Mouse (Mus musculus) heart, postnatal 14 days (tissue): ENCODE measurements around the gene Ckap4. TPM values are rescaled to one million over a fixed set of nuclear protein-coding genes. Genes with fewer than 3 reads are reported as not detected.
A peak's percentile ranks its signal among the peaks of the same experiment; 100 is the strongest.

Experiments used
- DNase-seq, 2 experiments: peaks; one replicate each; pipeline ENCODE4 v3.0.0; 2021 to 2022
- intact Hi-C: fragments of 180-260 bp; cut with DNase I; formaldehyde crosslinking; loops from one replicate; pipeline ENCODE4 v1.15.1; 2025
- long read RNA-seq, 2 experiments: library from polyadenylated mRNA; stranded (forward); transcript quantifications; one replicate each; pipeline ENCODE4 v2.0.0; 2021
- total RNA-seq, 2 experiments: library from RNA; stranded (reverse); gene quantifications; 2 replicates each; pipeline ENCODE4 v1.2.3; 2021

The Ckap4 gene
- total RNA-seq, result 10 to 100 TPM; 34.1 to 44.0 TPM
- long read RNA-seq, experiment 1, transcript Ckap4-201 (2 exons, 3,089 nt), result major isoform, 65 of 80 reads
- long read RNA-seq, experiment 1, partial matches to known transcripts, result 0 of 80 reads
- long read RNA-seq, experiment 1, other reads (novel, unspliced or antisense), result 15 of 80 reads
- long read RNA-seq, experiment 2, transcript Ckap4-201 (2 exons, 3,089 nt), result major isoform, 58 of 67 reads
- long read RNA-seq, experiment 2, partial matches to known transcripts, result 0 of 67 reads
- long read RNA-seq, experiment 2, other reads (novel, unspliced or antisense), result 9 of 67 reads

GRCm38 (mm10) chr10:84533912-84534671, at the start of gene Ckap4:
Gene Ckap4 (minus strand): TSS chr10:84534062.
- peak; percentile 84 to 89 for DNase-seq
- intact Hi-C loops, result loop anchor here (5.0 kb wide), 2 partner anchors 43 to 88 kb away; partner anchors contain the start of genes Polr3b and Tcp11l2

DNA sequence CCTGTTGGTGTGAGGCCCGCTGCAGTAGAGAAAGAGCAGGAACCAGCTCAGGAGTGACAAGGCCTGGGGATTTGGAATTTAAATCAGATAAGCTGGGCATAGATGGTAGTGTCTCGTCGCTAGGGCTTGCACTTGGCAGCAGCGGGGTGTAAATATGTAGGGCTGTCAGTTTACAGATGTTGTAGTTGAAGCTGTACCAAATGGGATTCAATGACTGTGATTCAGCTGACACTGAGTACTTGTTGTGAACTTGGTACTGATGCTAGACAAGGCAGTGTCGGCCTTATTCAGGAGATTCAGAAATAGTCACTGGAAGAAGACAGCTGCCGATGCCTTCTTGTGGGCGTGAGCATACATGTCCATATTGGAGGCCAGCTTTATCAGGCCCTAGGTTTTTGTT, 48.4 kb upstream of the Ckap4 start:
- DNase-seq, result no peak
- intact Hi-C loops, result no loop called here

- intact Hi-C loops, result no loop called here
- peak in 1 of 2 experiments; percentile 56 for DNase-seq
These were observed 47.3 kb upstream of the Ckap4 start for GRCm38 (mm10) chr10:84581191-84581590.

DNA sequence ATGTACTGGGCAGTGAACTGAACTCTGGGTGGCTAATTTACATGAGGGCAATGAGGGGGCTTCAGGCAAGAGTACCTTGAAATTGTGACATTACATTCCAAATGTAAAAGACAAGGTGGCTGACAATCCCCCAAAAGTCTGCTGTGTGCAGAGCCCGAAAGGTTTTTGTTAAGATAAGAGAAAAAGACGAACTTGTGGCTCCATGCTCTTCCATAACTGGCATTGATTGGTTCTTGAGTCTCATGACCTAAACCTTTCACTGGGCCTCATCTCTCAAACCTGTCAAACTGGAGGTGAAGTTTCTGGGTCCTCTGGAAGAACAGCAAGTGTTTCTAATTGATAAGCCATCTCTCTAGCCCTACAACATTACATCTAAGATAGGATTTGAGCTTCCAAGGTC, 45.7 kb upstream of the Ckap4 start:
- intact Hi-C loops, result loop anchor here (2.0 to 5.0 kb wide), 2 partner anchors 15 to 47 kb away; partner anchors contain the start of gene Ckap4
- DNase-seq, result no peak

- intact Hi-C loops, result loop anchor here (2.0 to 5.0 kb wide), 2 partner anchors 16 to 46 kb away; partner anchors contain the start of gene Ckap4
These were observed 44.9 kb upstream of the Ckap4 start for GRCm38 (mm10) chr10:84578738-84579137.

DNA sequence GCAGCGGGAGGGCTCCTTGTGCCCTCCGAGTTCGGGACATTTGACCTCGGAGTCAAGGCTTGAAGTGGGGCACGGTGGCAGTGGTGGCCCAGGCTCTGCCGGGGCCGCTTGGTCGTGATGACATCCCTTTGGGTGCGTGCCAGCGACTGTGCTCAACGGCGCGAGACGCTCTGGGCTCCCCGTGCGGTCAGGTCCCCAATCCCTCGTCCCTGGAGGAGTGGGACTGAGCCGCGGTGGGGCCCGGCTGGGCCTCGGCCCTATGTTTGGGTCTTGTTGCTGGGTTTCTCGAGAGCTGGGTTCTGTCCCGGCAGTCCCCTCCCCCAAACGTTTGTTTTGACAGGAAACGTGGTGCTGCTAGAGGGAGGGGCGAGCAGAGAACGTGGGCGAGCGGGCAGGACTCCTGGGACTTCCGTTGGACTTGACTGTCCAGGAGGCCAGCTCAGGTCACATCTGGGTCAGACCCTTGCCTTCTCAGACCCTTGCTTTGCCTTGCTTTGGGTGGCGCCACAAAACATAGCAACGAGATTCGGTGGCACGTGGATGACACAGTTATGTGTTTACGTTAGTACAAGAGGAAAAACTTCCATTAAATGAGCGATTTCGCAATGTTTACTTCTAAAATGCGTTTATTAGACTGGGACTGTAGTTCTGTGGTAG, 43.3 kb upstream of the Ckap4 start:
- peak; percentile 81 to 87 for DNase-seq

More at GRCm38 (mm10) chr10:84578738-84579137, 44.9 kb upstream of the Ckap4 start:
- no peak for DNase-seq

GRCm38 (mm10) chr10:84576395-84577070, 42.7 kb upstream of the Ckap4 start, which contains the start of gene Tcp11l2:
Gene Tcp11l2 (plus strand): TSS chr10:84576626.
- DNase-seq, result peak; percentile 93 to 94
- intact Hi-C loops, result loop anchor here (5.0 kb wide), 1 partner anchor 44 kb away; the partner anchor contains the start of gene Ckap4

More for the DNA sequence above, 43.3 kb upstream of the Ckap4 start:
- intact Hi-C loops, result loop anchor here (5.0 kb wide), 1 partner anchor 45 kb away; the partner anchor contains the start of gene Ckap4

- intact Hi-C loops, result loop anchor here (5.0 kb wide), 1 partner anchor 44 kb away; the partner anchor contains the start of gene Ckap4
- no peak for DNase-seq
These were observed 42.1 kb upstream of the Ckap4 start for GRCm38 (mm10) chr10:84576029-84576394.

DNA sequence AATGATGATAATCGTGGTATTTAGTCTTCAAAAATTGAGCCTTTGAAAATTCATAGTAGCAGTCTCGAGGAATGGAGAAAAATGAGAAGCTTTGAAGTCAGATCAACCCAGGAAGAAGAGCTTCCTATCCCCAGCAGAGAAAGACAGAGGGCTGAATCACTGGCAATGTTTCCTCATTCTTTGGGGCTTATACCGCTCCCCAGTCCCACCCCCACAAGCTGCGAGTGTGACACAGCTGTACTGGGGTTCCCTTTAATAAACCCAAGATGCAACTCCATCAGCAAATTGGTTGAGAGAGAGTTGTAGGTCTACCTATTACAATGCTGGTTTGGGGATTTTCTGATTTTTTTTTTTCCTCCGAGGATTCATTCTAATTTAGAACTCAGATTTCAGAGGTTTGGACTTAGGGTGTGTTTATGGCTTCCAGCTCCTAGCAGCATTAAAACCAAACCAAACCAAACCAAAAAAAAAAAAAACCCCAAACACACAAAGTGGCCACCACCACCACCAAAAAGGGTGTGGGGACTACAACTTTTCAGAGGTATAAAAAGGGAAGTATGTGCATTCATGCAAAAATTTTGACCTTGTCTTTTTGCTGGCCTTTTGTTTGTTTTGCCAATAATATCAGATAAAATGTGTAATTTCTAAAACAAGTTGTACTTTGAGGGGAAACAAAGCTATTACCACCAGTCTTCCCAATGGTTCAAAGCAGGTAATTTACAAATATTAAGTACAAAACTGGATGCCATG, 40.0 kb upstream of the Ckap4 start:
- no peak for DNase-seq
- intact Hi-C loops, result no loop called here

DNA sequence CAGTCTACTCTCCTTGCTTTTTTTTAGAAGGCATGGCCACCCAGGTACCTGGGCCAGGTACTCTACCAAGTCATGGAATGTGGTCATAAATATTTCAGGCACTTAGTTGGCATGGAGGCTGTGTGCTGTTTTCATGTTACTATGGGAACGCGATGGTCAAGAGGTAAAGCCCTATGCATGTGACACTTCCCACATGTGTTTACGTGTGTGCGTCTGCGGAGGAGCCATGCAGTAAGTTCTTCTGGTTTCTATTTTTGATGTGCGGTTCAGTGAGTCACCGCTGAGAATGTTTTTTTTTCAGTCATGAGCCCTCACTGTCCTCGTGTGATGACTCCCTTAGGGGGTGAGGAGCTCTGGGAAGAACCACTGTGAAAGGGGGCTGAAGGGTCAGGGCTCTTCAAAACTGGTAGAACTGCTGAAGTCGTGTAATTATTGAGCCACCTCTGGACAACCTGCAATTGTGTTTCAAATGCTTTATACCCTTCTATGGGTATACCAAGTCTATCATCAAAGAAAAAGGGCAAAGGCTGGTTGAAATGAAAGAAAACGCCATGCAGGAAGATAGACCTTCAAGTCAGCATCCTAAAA, 37.3 kb upstream of the Ckap4 start:
- intact Hi-C loops, result no loop called here
- DNase-seq, result no peak

DNA sequence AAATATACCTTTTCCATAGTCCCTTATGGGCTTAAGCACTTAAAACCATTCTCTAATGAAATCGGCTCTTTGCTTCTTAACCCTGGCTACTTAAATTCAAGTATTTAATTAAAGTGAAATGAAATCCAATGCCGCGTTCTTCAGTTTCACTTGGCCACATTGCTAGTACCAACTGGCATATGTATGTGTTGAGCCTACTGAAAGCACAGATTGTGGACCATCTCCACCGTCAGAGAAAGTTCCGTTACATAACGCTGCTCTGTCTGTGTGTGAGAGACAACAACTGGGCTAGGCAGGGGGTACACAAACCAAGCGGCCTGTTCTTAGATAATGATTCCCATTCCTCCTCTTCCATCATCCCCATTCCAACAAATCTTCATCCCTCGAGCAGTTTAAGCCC, 30.6 kb upstream of the Ckap4 start:
- intact Hi-C loops, result no loop called here
- DNase-seq, result no peak

GRCm38 (mm10) chr10:84562567-84563554, 29.0 kb upstream of the Ckap4 start:
- intact Hi-C loops, result no loop called here
- DNase-seq, result peak in 1 of 2 experiments; percentile 28

- no peak for DNase-seq
- intact Hi-C loops, result no loop called here
These were observed 28.3 kb upstream of the Ckap4 start for GRCm38 (mm10) chr10:84562121-84562520.

- no peak for DNase-seq
- intact Hi-C loops, result loop anchor here (5.0 kb wide), 1 partner anchor 43 kb away; no protein-coding TSS in a partner anchor
These were observed 26.1 kb upstream of the Ckap4 start for GRCm38 (mm10) chr10:84559986-84560385.

DNA sequence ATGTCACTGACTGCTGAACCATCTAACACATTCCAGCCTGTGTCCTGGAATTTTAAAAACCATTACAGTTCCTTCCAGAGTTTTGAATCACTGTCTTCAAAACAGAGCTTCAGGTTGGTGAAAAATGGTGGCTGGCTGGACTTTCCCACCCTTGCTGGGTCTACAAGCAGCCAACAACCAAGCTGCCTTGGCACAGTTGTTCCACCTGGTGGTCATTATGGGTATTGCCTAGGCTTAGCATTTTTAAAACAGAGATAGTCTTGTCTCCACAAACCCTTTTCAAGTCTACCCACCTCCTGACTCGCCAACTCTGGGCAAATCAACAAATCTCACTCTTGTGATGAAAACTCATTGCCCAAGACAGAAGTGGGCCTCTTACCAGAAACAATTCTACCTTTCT, 24.6 kb upstream of the Ckap4 start:
- DNase-seq, result no peak
- intact Hi-C loops, result loop anchor here (5.0 kb wide), 1 partner anchor 41 kb away; no protein-coding TSS in a partner anchor

GRCm38 (mm10) chr10:84556120-84556519, 22.3 kb upstream of the Ckap4 start:
- intact Hi-C loops, result loop anchor here (5.0 kb wide), 1 partner anchor 39 kb away; no protein-coding TSS in a partner anchor

GRCm38 (mm10) chr10:84554291-84555009, 20.6 kb upstream of the Ckap4 start:
- intact Hi-C loops, result loop anchor here (5.0 kb wide), 1 partner anchor 37 kb away; no protein-coding TSS in a partner anchor
- DNase-seq, result no peak

More at GRCm38 (mm10) chr10:84556120-84556519, 22.3 kb upstream of the Ckap4 start:
- DNase-seq, result no peak
